Mouse (Mus musculus): ENCODE measurements around the gene Rpl31.

DNA sequence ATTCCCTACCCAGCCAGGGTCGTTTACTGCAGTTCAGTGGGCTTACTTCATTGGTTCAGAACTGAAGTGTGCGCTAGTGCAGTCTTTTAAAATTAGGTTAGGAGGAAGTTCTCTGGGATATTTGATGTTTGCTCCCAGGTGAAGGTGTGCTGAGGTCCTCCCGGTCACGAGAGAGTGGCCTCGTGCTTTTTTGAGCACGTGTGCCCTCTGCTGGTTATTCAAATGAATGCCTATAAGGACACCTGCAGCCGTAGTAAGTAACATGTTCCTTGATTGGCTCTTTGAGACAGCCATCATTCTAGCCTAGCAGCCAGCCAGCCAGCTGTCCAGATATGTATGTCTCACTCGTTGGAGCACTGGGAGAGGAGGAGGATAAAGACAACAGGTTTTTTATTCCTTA, 27.0 kb upstream of the Rpl31 start:
- peak; percentile 27 for TF ChIP-seq CTCF (conservative IDR thresholded peaks at IDR 0.05; ENCODE audit: low read length)
- TF ChIP-seq NANOG (IDR thresholded peaks at IDR 0.05; ENCODE audit: borderline replicate concordance, low read length), result no peak
